Mouse (Mus musculus) heart, postnatal 14 days (tissue): ENCODE data around the gene Pgls. TPM values are rescaled to one million over a fixed set of nuclear protein-coding genes. Genes with fewer than 3 reads are reported as not detected.

Experiments used
- DNase-seq, 2 experiments: peaks; one replicate each; pipeline ENCODE4 v3.0.0; 2021 to 2022
- intact Hi-C: fragments of 180-260 bp; cut with DNase I; formaldehyde crosslinking; loops from one replicate; pipeline ENCODE4 v1.15.1; 2025
- total RNA-seq, 2 experiments: library from RNA; stranded (reverse); gene quantifications; 2 replicates each; pipeline ENCODE4 v1.2.3; 2021

Gene Pgls
- total RNA-seq, 2 experiments from 2014 or later = 72.9 to 74.2 TPM

DNA sequence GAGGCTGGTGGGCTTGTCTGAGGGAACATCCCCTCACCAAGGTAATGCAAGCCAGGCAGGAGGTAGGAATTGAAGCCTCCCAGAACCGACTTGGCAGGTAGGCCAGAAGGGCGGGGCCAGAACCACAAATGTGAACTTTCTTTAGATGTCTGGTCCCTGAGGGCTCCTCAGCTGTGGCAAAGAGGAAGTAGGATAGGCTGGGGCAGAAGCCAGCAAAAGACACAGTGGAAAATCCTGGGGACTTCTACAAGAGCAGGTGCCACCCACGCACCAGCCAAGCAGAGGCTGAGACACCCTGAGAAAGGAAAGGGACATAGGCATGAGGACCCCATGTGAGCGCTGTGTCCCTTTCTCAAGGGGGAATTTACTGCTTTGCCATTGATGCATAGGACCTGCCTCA is 4.8 kb downstream of the Pgls start:
- intact Hi-C loops = loop anchor here (1.0 to 5.0 kb wide), 3 partner anchors 35 to 154 kb away; no protein-coding TSS in a partner anchor
- no peak for DNase-seq

DNA sequence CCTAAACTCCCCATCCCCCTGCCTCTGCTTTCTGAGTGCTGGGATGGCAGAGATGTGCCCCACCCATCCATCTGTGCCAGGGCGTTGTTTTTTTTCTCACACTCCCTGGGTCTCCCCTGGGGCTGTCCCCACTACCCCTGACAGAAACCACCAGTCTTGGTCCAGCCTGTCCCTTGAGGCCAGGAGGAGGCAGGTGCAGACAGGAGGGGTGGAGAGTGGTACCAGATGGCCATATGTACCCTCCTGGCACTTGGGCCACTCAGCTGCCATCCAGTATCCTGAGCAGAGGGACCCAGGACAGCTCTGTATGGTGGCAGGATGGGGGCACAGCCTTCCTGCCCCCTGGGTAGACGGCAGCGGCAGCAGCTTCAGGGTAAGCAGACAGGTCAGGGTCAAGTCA is 5.5 kb downstream of the Pgls start, which contains the start of gene Fam129c:
Fam129c (plus strand) TSS at position 198 of the 400 bp plus-strand sequence.
- no peak for DNase-seq
- intact Hi-C loops = loop anchor here (2.0 to 5.0 kb wide), 2 partner anchors 63 to 155 kb away; no protein-coding TSS in a partner anchor

DNA sequence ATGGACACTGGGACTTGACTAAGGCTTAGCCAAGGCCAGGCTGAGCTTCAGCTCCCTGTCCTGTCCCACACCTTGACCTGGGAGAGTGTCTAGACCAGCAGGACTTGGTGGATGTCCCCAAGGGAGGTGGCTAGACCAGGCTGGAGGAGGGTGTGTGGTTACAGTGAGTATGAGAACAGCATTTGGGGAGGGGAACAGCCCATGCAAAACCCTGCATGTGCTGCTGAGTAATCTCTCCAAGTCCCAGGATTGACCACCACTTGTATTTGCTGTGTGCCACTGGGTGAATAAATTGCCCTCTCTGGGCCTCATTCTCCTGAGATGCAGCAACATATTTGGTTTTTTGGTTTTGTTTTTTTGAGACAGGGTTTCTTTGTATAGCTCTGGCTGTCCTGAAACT is 6.4 kb downstream of the Pgls start:
- intact Hi-C loops = loop anchor here (5.0 kb wide), 1 partner anchor 156 kb away; no protein-coding TSS in a partner anchor
- DNase-seq = no peak

DNA sequence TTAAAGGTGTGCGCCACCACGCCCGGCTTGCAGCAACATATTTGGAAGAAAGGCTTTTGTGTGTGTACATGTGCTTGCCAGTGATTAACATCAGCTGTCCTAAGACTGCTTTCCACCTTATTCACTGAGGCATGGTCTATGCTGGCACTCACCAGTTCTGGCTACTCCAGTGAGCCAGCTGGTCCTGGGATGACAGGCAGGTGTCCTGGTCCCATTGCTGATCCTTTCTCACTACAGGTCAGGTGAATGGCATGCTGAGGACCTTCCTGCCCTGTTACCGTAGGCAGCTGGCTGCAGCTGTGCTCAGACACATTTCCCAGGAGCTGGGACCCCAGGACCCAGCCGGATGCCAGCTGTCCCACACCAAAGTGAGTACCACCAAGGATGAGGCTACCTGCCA is 6.9 kb downstream of the Pgls start:
- intact Hi-C loops = loop anchor here (5.0 kb wide), 1 partner anchor 157 kb away; no protein-coding TSS in a partner anchor
- DNase-seq = no peak

DNA sequence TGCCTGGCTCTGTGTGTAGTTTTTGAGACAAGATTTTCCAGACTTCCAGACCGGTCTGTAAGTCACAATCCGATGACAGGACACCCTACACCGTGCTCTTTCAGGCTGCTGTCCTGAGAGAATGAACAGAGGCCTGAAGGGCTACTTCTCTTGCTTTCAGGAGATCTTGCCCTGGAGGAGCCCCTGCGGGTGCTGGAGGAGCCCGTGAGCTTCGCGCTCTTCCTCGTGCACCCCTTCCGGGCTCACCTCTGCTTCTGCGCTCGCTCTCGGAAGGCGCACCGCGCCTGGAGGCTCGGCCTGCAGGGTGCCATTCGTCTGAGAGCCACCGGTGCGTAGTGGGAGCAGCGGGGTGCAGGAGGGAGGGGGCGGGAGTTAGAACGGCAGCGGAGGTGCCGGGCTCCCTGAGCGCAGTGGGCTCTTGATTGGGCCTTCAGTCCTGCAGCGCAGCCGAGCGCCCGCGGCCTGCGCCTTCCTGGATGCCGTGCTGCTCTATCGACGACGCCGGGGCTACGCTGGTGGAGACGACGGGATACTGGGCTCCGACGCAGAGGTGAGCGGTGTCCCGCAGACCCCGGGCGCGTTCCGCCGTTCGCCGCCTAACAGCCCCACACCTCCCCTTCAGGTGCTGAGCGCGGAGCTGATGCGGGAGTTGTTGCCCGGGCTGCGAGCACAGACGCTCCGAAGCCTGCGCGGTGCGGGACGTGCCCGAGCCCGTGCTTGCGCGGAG is 10.1 kb downstream of the Pgls start:
- intact Hi-C loops = no loop called here
- no peak for DNase-seq

DNA sequence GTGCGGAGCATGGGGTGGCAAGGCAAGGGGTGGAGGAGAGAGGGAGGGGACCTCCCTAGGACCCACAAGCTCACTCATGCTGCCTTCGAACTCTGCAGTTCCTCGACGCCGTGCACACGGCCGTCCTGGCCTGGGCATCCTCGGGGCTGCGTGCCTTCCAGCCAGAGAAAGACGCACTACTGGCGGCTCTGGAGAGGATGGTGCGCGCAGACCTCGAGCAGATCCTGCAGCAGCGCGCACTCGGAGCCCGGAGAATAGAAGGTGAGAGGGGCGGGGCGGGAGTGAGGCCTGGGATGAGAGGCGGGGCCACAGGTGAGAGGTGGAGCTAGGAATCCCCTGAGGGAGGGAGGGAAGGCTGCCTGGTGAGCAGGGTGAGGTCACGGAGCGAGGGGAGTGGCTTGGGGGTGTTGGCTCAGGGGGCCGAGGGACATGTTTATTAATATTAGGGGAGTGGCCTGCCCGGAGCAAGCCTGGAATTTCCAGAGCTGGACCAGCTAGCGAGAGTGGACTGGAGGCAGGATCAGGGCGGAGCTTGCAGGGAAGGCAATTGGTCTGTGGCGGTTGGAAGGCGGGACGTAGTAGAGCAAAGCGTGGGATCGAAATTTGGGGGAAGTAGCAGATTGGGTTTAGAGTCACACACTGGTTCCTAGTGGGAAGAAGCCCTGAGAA is 10.8 kb downstream of the Pgls start:
- peak; percentile 44 to 63 for DNase-seq
- intact Hi-C loops = no loop called here

DNA sequence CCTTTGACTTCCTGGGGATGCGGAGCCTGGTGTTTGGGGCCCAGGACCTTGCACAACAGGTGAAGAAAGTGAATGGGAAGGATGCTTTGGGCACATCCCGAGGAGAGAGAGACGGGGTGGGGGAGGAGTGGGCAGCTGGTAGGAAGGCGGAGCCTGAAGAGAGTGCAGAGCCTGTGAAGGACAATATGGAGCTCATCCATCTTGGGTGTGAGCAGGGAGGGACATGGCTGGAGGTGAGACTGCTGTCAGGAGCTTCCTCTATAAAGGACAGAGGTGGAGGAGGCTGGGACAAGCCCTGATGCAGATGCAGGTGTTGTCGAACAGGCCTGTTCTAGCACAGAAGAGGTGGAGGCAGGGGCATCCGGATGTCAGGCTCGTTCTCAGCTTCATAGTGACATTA is 12.0 kb downstream of the Pgls start:
- no peak for DNase-seq
- intact Hi-C loops = no loop called here

DNA sequence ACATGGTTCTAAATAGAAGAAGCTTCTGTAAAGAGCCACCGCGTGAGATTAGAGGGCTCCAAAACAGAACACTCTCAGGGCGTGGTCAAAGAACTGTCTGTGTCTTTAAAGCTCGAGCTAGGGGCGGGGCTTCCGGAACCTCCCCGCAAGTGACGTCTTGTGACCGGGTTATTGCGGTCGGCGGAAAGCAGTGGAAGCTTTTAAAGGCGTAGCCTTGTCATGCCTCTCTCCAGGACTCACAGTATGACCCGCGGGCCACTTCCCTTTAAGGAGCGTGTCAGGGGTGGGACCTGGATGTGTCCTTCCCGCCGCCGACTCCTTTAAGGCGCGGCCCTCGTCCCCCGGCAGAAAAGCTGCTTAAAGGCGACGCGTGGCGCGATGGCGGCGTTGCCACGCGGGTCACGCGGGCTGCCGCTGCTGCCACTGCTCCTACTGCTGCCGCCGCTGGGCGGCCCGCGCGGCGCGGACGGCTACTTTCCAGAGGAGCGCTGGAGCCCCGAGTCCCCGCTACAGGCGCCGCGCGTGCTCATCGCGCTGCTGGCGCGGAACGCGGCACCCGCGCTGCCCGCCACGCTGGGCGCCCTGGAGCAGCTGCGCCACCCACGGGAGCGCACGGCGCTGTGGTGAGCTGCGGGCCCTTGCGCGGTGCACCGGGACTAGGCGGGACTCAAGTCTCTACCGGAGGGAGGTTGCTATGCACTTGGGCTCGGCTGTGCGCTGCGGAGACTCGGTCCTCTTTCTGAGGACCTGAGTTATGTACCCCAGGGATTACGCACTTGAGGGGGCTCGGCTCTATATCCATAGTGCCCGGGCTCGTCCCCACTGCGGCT is 19.1 kb downstream of the Pgls start, which contains the start of gene Colgalt1:
Colgalt1 (plus strand) TSS at position 177 of the 830 bp plus-strand sequence.
- DNase-seq = peak; percentile 93 to 97
- intact Hi-C loops = loop anchor here (5.0 kb wide), 1 partner anchor 51 kb away; no protein-coding TSS in a partner anchor

DNA sequence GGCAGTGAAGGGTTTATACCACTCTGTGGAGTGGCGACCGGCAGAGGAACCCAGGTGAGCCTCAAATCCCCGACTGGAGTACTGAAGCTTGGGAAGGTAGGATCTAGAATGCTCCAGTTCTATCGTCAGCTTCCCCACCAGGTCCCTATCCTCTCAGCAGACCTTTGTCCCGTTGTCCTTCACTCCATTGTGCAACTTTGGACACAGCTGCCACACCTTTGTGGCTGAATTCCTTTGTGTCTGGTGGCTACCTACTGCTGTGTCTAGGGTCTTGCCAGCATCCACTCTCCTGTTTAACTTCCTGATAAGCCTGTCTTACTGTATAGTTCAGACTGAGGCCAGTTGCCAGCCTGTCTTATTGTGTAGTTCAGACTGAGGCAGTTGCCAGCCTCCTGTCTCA is 20.2 kb downstream of the Pgls start:
- no peak for DNase-seq
- intact Hi-C loops = loop anchor here (2.0 to 5.0 kb wide), 2 partner anchors 15 to 50 kb away; no protein-coding TSS in a partner anchor

DNA sequence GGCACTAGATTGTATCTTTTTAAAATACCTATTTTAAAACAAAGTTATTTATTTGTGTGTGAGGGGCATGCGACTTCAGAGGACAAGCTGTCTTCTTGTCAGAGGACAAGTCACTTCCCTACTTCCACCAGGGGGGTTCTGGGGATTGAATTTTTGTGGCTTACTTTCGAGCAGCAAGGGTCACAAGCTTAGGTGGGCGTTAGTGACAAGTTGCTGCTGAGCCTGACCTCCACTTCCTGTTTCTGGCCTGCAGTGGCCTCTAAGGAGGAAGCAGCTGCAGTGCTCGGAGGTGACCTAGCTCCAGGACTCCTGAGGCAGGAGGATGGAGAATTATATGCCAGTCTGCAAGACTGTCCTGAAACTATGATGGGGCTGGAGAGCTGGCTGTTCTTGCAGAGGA is 21.4 kb downstream of the Pgls start:
- intact Hi-C loops = loop anchor here (2.0 to 5.0 kb wide), 2 partner anchors 13 to 49 kb away; no protein-coding TSS in a partner anchor
- no peak for DNase-seq

DNA sequence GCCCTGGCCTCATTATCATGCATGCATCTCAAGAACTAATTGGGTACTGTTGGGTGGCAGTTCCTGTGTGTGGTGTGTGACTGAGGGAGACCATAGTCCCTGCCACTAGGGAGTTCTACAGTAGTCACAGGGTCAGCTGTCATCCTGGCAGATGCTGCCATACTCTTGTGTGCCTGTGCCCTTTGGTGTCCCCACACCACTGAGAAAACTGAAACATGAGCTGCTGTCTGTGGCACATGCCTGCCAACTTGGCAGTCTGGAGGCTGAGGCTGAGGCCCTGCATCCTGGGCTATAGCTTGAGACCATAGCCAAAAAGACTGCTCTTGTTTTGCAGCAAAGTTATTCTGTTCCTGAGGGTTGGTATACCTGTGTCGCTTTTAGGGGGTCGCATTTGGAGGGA is 27.8 kb downstream of the Pgls start:
- DNase-seq = no peak

DNA sequence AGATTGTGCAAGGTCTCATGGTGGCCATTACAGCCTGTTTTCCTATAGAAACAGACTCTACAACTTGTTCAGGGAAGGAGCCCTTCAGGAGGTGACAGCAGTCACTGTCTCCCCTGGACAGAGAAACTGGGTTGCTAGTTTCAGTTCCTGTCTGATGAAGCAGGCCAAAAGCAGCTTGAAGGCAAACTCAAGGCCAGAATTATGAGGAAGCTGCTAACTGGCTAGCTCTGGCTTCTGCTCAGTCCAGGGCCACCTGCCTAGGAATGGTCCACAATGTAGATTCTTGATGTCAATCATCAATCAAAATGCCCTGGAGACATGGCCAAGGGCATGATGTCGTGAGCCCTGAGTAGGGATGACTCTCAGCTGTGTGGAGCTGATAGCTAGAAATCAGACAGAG is 33.1 kb downstream of the Pgls start:
- DNase-seq = no peak

More for the DNA sequence above, 27.8 kb downstream of the Pgls start:
- intact Hi-C loops = no loop called here

DNA sequence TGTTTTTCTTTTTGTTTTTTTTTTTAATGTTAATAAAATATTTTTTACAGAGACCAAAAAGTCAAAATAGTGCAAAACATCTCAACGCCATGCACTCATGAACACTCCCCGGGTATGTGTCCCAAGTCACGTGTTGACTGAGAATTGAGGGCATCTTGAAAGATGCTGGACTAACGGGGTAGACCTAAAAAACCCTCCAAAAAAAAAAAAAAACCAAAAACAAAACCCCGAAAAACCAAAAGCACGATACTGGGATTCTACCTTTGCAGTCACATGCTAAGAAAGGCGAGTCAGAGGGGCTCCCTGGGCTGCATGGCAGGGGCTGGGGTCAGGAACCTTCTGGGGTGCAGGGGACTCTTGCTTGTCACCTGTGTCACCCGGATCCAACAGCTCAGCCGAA is 34.8 kb downstream of the Pgls start:
- DNase-seq = no peak
- intact Hi-C loops = loop anchor here (2.0 kb wide), 1 partner anchor 14 kb away; no protein-coding TSS in a partner anchor

More for the DNA sequence above, 33.1 kb downstream of the Pgls start:
- intact Hi-C loops = no loop called here

DNA sequence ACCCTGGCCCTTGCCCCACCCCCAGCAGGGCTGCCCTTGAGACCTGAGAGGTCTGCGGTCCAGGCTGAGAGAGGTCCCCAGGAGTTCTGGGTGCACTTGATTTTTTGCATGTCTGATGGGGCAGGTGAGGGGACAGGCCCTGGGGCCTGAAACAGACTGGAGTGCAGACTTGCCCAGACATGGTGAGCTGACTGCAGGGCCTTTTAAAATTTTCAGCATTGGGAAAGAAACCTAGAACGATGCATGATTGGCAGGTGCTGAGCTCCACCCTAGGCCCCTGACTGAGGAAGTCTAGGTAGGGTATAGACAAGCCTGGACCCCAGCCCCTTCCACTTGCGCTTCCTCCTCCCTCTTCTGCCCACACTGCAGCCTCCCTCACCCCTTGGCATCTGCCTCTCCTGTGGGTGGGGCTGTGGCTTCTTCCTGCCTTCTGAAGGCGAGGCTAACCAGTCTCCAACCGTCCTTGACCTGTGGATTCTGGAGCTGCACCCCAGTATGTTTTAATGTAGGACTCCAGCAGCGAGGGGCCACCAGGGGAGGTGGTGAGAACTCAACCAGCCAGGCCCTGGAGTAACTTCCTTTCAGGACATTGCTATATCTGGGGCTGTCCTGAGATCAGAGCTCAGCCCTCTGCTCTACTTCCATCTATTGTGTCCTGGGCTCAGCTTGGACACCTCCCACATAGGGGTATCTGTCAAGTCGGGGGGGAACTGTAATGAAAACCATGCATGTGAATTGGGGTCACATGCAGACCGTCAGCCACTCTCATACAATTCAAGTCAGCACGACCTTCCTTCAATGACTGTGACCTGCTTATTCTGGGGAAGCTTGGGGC is 35.5 kb downstream of the Pgls start:
- intact Hi-C loops = loop anchor here (2.0 kb wide), 1 partner anchor 15 kb away; no protein-coding TSS in a partner anchor
- DNase-seq = peak; percentile 19 to 22

DNA sequence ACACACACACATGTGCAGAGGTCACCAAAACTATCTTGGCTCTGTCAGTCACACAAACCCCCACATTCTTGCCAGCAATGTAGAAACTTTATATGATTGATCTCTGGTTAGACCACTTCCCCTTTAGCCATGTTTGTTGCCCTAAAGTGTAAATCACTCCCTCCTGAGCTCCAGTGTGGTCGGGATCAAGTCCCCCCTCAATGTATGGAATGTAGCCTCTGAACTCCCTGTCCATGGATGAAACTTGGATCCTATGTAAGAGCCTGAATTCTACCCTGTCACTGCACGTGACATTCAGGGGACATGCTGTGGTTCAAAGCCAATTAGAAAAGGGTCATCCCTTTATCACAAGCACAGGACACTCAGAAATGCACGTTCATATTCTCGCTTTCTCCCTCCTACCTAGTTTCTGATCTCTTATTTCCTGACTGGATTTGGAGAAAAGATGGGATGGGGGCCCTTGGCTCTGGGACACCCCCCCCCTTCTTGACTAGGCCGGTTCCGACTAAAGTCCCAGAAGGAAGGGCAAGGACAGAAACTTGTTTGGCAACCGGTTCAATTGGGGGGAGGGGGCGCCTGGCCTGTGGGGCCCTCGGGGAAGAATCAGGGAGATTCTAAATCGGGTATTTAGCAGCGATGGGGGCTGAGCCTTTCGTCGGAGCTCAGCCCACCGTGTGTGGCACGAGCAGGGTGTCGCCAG is 36.6 kb downstream of the Pgls start:
- intact Hi-C loops = no loop called here
- no peak for DNase-seq

DNA sequence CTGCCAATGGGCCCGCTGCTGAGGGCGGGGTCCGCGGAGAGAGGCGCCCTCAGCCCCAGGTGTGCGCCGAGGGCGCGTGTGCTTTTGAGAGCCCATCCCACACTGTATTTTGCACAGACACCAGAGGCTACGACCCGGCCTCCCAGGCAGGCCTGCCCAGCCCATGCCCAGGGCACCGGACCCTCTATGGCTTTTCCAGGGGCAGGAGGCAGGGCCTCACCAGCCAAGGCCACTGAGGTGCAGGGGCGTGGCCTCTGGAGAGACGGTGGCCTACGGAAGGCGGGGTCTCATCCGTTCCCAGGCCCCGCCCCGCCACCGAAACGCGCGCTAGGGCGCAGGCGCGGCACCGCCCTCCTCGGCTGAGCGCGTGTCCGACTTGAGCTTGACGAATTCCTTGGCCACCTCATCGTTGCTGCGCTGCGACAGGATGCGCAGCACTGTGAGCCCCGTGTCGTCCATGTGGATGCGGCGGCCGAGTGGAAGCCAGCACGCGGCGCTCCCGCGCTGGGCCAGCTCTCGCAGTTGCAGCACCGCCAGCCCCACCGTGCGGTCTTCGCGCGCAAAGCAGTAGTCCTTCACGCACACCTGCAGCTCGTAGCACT is 37.2 kb downstream of the Pgls start:
- intact Hi-C loops = no loop called here
- peak; percentile 95 to 96 for DNase-seq

DNA sequence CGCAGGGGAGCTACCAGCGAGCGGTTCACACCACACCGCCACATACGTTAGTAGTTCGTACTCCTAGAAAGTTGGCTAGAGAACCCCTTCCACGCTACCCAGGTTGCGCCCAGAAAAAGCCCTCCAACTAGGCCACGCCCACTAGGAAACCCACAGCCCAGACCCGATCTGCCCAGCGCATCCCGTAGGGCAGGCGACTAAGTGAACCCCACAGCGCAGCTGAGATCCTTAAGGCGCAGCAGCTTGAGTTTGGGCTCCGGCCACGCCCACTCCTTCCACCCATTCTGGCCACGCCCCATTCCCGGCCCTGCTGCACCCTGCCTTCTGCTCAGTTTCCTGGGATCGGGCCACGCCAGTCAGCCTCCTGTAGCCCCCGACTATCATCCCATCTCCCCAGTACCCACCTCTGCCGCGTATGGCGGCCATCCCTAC is 37.8 kb downstream of the Pgls start:
- DNase-seq = peak; percentile 43 to 49
- intact Hi-C loops = no loop called here

DNA sequence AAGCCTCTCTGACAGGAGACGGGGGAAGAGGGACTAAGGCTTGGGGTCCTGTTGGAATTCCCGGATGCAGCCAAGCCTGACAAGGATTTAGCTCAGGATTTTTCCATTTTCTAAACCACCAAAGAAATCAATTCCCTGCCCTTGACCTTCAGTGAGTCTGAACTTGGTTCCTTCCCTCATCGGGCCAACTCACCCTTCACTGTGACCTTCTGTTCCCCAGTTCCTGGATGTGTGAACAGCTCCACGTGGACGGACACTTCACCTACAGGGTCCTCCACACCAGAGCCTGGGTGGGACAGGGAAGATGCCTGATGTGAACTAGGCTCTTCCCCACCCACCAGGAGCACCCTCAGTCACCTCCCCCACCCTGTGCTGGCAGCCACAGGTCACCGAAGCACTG is 38.8 kb downstream of the Pgls start:
- intact Hi-C loops = no loop called here
- DNase-seq = no peak
